Mouse (Mus musculus): ENCODE data around the gene Mknk1.

Gene Mknk1

GRCm38 (mm10) chr4:115890553-115890952, 51.6 kb downstream of the Mknk1 start, which contains the start of gene 6430628N08Rik:
Gene 6430628N08Rik (plus strand): TSS chr4:115890665.
- DNase-seq (ENCODE audit: low read depth, low spot score) = no peak

DNA sequence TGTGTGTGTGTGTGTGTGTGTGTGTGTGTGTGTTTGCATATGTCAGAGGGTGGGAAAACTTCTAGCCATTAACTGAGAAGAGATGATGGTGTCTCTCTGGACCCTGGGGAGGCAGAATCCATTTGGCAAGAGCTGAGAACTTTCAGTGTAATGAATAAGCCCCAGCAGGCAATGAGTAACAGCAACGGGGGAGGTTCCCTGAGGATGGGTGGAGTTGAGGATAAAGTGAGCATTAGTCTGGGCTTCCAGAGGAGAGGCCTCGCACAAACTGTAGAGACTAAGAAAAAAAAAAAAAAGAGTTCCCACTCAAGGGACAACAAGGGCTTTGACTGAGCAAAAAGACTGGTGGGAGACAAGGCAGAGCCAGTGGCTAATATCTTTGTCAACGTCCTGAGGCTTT, 55.3 kb downstream of the Mknk1 start:
- peak; percentile 38 for DNase-seq (ENCODE audit: low read depth, low spot score)

- peak; percentile 63 for DNase-seq (ENCODE audit: low read depth, low spot score)
These were observed 59.1 kb downstream of the Mknk1 start for GRCm38 (mm10) chr4:115897901-115898631.

GRCm38 (mm10) chr4:115902816-115903215, 63.8 kb downstream of the Mknk1 start:
- DNase-seq (ENCODE audit: low read depth, low spot score) = peak; percentile 71

DNA sequence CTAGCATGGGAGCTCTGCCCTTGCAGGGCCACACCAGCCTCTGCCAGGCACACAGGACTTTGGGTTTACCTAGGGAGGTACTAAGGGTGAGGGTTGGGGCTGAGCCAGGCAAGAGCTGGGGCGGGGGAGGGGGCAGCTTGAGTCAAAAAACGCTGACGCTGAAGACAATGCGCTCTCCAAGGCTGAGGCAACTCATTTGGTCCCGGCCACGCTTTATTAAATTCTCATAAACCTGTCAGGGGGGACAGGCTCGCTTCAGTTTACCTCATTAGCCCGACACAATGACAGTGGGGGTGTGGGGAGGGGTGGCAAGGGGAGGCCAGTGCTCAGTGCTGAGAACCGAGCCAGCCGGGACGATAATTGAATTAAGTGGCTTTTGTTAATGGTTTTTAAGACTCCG, 65.4 kb downstream of the Mknk1 start:
- DNase-seq (ENCODE audit: low read depth, low spot score) = no peak

- no peak for DNase-seq (ENCODE audit: low read depth, low spot score)
These were observed 66.7 kb downstream of the Mknk1 start for GRCm38 (mm10) chr4:115905701-115906100.

DNA sequence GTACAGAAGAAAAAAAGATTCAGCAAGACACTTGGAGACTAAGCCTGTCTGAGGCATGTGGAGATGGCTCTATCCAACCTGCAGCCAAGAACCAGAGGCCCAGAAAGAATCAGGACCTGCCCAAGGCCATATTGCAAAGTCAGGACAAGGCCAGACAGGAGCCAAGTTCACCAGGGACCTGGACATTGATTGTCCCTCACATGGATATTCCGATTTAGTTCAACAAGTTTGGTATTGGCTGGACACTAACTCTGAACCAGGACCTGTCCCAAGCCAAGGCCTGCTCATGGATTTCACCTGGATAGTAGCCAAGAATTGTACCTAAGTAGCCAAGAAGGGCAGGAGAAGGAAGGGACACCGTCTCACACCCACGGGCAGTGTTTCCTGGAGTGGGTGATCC, 67.8 kb downstream of the Mknk1 start:
- DNase-seq (ENCODE audit: low read depth, low spot score) = no peak

DNA sequence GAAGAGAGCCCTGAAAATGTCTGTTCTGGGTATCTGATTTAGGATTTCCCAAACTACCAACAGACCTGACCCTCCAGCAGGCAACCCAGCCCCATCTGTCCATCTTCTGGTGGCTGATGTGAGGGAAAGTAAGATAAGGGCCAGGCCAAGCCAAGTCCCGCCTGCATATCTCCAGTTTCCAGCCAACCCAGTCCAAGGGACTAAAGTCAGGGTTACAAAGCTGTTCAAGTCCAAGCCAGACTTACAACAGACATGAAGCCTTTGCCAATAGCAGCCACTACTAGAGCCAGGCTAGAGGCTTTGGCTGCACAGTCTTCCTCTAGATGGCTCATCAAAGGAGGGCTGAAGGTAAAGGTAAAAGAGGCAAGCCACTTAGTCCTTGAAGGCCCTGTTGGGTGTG, 69.0 kb downstream of the Mknk1 start:
- DNase-seq (ENCODE audit: low read depth, low spot score) = no peak

GRCm38 (mm10) chr4:115908641-115909040, 69.6 kb downstream of the Mknk1 start:
- no peak for DNase-seq (ENCODE audit: low read depth, low spot score)

- no peak for DNase-seq (ENCODE audit: low read depth, low spot score)
These were observed 72.6 kb downstream of the Mknk1 start for GRCm38 (mm10) chr4:115911586-115911985.

DNA sequence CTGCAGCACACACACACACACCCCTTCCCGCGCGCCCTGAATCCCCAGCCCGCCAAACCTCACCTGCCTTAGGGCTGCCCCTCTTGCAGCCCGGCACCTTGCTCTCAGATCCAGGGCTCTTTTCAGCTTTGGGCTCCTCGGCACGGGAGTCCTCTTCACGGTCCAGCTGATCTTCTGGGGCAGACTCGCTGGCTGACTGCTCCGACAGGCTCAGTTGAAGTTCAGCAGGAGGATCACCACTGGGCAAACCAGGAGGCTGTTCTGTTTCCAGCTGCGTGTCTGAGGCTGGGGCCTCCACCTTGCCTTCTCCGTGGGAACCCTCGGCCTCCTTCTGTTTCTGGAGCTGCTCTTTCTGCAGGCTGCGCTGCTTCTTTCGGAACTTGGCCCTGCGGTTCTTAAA, 80.9 kb downstream of the Mknk1 start:
- no peak for DNase-seq (ENCODE audit: low read depth, low spot score)

GRCm38 (mm10) chr4:115922688-115923087, 83.7 kb downstream of the Mknk1 start:
- DNase-seq (ENCODE audit: low read depth, low spot score) = no peak

DNA sequence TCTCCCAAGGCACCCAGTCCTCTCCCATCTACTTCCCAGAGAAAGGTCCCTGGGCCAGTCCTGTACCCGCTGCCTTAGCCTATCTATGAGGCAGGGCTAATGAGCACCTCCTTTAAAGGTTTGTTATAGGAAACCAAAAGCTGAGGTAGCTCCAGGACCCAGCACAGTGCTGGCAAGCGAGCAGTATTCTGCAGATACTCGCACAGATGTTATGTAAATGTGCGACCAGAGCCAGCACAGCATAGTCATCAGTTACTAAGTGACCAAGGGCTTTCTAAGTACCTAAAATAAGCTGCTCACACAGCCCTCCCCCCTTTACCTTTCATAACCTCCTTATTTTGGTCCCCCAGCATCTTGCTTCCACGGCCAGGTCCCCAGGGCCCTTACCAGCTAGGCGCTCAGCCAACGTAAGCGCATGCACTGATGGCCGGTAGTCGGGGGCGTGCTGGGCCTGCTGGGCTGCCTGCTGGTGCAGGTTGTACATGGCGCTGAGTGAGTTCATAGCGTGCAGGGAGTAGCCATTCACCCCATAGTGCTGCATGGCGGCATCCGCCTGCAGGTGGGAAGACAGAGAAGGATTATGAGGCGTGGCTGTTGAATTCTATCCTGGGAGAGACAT, 84.4 kb downstream of the Mknk1 start:
- no peak for DNase-seq (ENCODE audit: low read depth, low spot score)

DNA sequence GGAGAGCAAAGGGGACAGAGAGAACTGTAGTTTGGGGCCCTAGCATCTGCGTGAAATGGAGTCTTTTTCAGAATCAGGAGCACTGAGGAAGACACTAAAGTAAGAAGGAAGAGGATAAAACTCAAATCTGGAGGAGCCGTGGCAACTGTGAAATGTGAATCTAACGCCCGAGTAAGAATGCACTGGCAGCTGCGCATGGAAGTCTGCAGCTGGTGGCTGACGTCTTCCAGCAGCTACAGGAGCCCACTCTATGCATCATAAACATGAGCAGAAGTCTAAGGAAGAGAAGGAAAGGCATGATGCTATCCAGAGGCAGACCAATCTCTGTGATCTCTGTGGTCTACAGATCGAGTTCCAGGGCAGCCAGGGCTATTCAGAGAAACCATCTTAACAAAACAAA, 88.6 kb downstream of the Mknk1 start:
- DNase-seq (ENCODE audit: low read depth, low spot score) = no peak
